Mouse (Mus musculus): ENCODE results near the gene Mad2l1bp. TPM values are rescaled to one million over a fixed set of nuclear protein-coding genes. Genes with fewer than 3 reads are reported as not detected.

The Mad2l1bp gene
- polyA plus RNA-seq, 1 experiment: 43.2 TPM

- TF ChIP-seq POLR2A (IDR thresholded peaks at IDR 0.05; ENCODE audit: control insufficient read depth, extremely low read depth, insufficient read depth, low read length, poor library complexity) (0 out of 2 replicates have a peak, but pooled peaks have one; percentile 20), CTCF (IDR thresholded peaks at IDR 0.05; ENCODE audit: borderline replicate concordance, control insufficient read depth, extremely low read depth, insufficient read depth, low read length, poor library complexity) (0 out of 2 replicates have a peak, but pooled peaks have one; percentile 10)
- H3K4me3 ChIP-seq (ENCODE audit: control insufficient read depth, insufficient read depth, low read length): peak overlapping the region; percentile 57
- no peaks in the 10 kb centered on the region for H3K27me3 ChIP-seq (ENCODE audit: control insufficient read depth, insufficient read depth, low read length)
- 0 out of 2 replicates have a peak, but pooled peaks cover 6% of the 10 kb centered on the region for H3K36me3 ChIP-seq (ENCODE audit: control insufficient read depth, insufficient read depth, low read length)
- WGBS: 0% methylated on average over 16 of the region's 16 CpGs
- peak; percentile 94 for DNase-seq
- peaks cover 28% of the 10 kb centered on the region for H3K4me1 ChIP-seq (replicated peaks; ENCODE audit: control insufficient read depth, insufficient read depth, low read length)
- peak overlapping the region; percentile 89 for H3K27ac ChIP-seq (ENCODE audit: control insufficient read depth, insufficient read depth, low read length)
Measured at GRCm38 (mm10) chr17:46160090-46160662, 6.8 kb upstream of the Mad2l1bp start.

GRCm38 (mm10) chr17:46159236-46159635 lies 5.9 kb upstream of the Mad2l1bp start:
- peaks cover 27% of the 10 kb centered on the region for H3K4me1 ChIP-seq (replicated peaks; ENCODE audit: control insufficient read depth, insufficient read depth, low read length)
- no peak for TF ChIP-seq POLR2A (IDR thresholded peaks at IDR 0.05; ENCODE audit: control insufficient read depth, extremely low read depth, insufficient read depth, low read length, poor library complexity)
- no peak for TF ChIP-seq CTCF (IDR thresholded peaks at IDR 0.05; ENCODE audit: borderline replicate concordance, control insufficient read depth, extremely low read depth, insufficient read depth, low read length, poor library complexity)
- H3K4me3 ChIP-seq (ENCODE audit: control insufficient read depth, insufficient read depth, low read length): no peak overlapping the region
- H3K36me3 ChIP-seq (ENCODE audit: control insufficient read depth, insufficient read depth, low read length): no peaks in the 10 kb centered on the region
- no peak for DNase-seq
- H3K27ac ChIP-seq (ENCODE audit: control insufficient read depth, insufficient read depth, low read length): no peak overlapping the region
- H3K27me3 ChIP-seq (ENCODE audit: control insufficient read depth, insufficient read depth, low read length): no peaks in the 10 kb centered on the region
- WGBS: 55% methylated on average over 2 of the region's 2 CpGs

GRCm38 (mm10) chr17:46157131-46157530 lies 3.8 kb upstream of the Mad2l1bp start:
- 94% methylated on average over 8 of the region's 8 CpGs for WGBS

GRCm38 (mm10) chr17:46156680-46157079 lies 3.3 kb upstream of the Mad2l1bp start:
- Histone ChIP-seq H3K27ac (ENCODE audit: control insufficient read depth, insufficient read depth, low read length) (no peak overlapping the region), H3K36me3 (ENCODE audit: control insufficient read depth, insufficient read depth, low read length) (no peaks in the 10 kb centered on the region), H3K27me3 (ENCODE audit: control insufficient read depth, insufficient read depth, low read length) (no peaks in the 10 kb centered on the region), H3K4me1 (replicated peaks; ENCODE audit: control insufficient read depth, insufficient read depth, low read length) (peaks cover 15% of the 10 kb centered on the region), H3K4me3 (ENCODE audit: control insufficient read depth, insufficient read depth, low read length) (no peak overlapping the region)
- TF ChIP-seq CTCF (IDR thresholded peaks at IDR 0.05; ENCODE audit: borderline replicate concordance, control insufficient read depth, extremely low read depth, insufficient read depth, low read length, poor library complexity): no peak
- no peak for TF ChIP-seq POLR2A (IDR thresholded peaks at IDR 0.05; ENCODE audit: control insufficient read depth, extremely low read depth, insufficient read depth, low read length, poor library complexity)
- 91% methylated on average over 5 of the region's 5 CpGs for WGBS
- no peak for DNase-seq

More at GRCm38 (mm10) chr17:46157131-46157530, 3.8 kb upstream of the Mad2l1bp start:
- no peak for DNase-seq
- no peak for TF ChIP-seq CTCF (IDR thresholded peaks at IDR 0.05; ENCODE audit: borderline replicate concordance, control insufficient read depth, extremely low read depth, insufficient read depth, low read length, poor library complexity)
- no peak for TF ChIP-seq POLR2A (IDR thresholded peaks at IDR 0.05; ENCODE audit: control insufficient read depth, extremely low read depth, insufficient read depth, low read length, poor library complexity)
- Histone ChIP-seq H3K27me3 (ENCODE audit: control insufficient read depth, insufficient read depth, low read length) (no peaks in the 10 kb centered on the region), H3K4me3 (ENCODE audit: control insufficient read depth, insufficient read depth, low read length) (no peak overlapping the region), H3K4me1 (replicated peaks; ENCODE audit: control insufficient read depth, insufficient read depth, low read length) (peaks cover 18% of the 10 kb centered on the region), H3K27ac (ENCODE audit: control insufficient read depth, insufficient read depth, low read length) (no peak overlapping the region), H3K36me3 (ENCODE audit: control insufficient read depth, insufficient read depth, low read length) (no peaks in the 10 kb centered on the region)

- Histone ChIP-seq H3K27ac (ENCODE audit: control insufficient read depth, insufficient read depth, low read length) (no peak overlapping the region), H3K36me3 (ENCODE audit: control insufficient read depth, insufficient read depth, low read length) (no peaks in the 10 kb centered on the region), H3K4me3 (ENCODE audit: control insufficient read depth, insufficient read depth, low read length) (no peak overlapping the region), H3K27me3 (ENCODE audit: control insufficient read depth, insufficient read depth, low read length) (no peaks in the 10 kb centered on the region), H3K4me1 (replicated peaks; ENCODE audit: control insufficient read depth, insufficient read depth, low read length) (peaks cover 10% of the 10 kb centered on the region; the same call in 1 of the 2 replicates)
- TF ChIP-seq POLR2A (IDR thresholded peaks at IDR 0.05; ENCODE audit: control insufficient read depth, extremely low read depth, insufficient read depth, low read length, poor library complexity): no peak
- TF ChIP-seq CTCF (IDR thresholded peaks at IDR 0.05; ENCODE audit: borderline replicate concordance, control insufficient read depth, extremely low read depth, insufficient read depth, low read length, poor library complexity): no peak
- DNase-seq: no peak
- 71% methylated on average over 3 of the region's 3 CpGs for WGBS
Measured at GRCm38 (mm10) chr17:46154336-46154735, 983 bp upstream of the Mad2l1bp start.

- peak; percentile 75 for DNase-seq
- peak within 1 kb of the TSS; percentile 44 for H3K4me3 ChIP-seq (ENCODE audit: control insufficient read depth, insufficient read depth, low read length)
- WGBS: 7% methylated on average over 37 of the region's 37 CpGs
- TF ChIP-seq POLR2A (IDR thresholded peaks at IDR 0.05; ENCODE audit: control insufficient read depth, extremely low read depth, insufficient read depth, low read length, poor library complexity) (no peak), CTCF (IDR thresholded peaks at IDR 0.05; ENCODE audit: borderline replicate concordance, control insufficient read depth, extremely low read depth, insufficient read depth, low read length, poor library complexity) (no peak)
- H3K36me3 ChIP-seq (ENCODE audit: control insufficient read depth, insufficient read depth, low read length): peaks cover 20% of the 10 kb centered on the region
- no peaks in the 10 kb centered on the region for H3K27me3 ChIP-seq (ENCODE audit: control insufficient read depth, insufficient read depth, low read length)
- H3K4me1 ChIP-seq (replicated peaks; ENCODE audit: control insufficient read depth, insufficient read depth, low read length): peaks cover 10% of the 10 kb centered on the region
- no peak within 1 kb of the TSS for H3K27ac ChIP-seq (ENCODE audit: control insufficient read depth, insufficient read depth, low read length)
Measured at GRCm38 (mm10) chr17:46143578-46144423, 9.6 kb downstream of the Mad2l1bp start, which contains the start of gene Rsph9. TSS of gene Rsph9 (minus strand) at chr17:46144216.

Data from thymus, adult 2 months (tissue).